Mouse (Mus musculus) forebrain, embryonic 10.5 days (tissue): Measurements from ENCODE around the gene Cfl1. TPM values are rescaled to one million over a fixed set of nuclear protein-coding genes. Genes with fewer than 3 reads are reported as not detected.
A peak's percentile ranks its signal among the peaks of the same experiment; 100 is the strongest.
"Not testable (repeated sequence)": the region's sequence is repeated elsewhere in the genome, so short reads cannot be mapped to it uniquely, and the experiment has no call there.

Experiments used
- DNase-seq: peaks from one replicate; pipeline ENCODE4 v3.0.0-alpha.2; 2017; ENCODE audit warnings: low spot score; ENCODE audit errors: extremely low spot score
- H3K27ac ChIP-seq: fragments of 300-500 bp; sonication (generic); 2 replicates; pipeline ENCODE4 v1.5.1; 2016; ENCODE audit warnings: mild to moderate bottlenecking
- H3K27me3 ChIP-seq: fragments of 300-500 bp; sonication (generic); 2 replicates; pipeline ENCODE4 v1.6.1; 2016; ENCODE audit warnings: mild to moderate bottlenecking; ENCODE audit not compliant: poor library complexity, severe bottlenecking
- H3K36me3 ChIP-seq: fragments of 300-500 bp; sonication (generic); replicated peaks from 2 replicates; pipeline ENCODE4 v1.6.1; 2016; ENCODE audit warnings: mild to moderate bottlenecking, moderate library complexity
- H3K4me1 ChIP-seq: fragments of 300-500 bp; sonication (generic); 2 replicates; pipeline ENCODE4 v1.6.1; 2016
- H3K4me3 ChIP-seq: fragments of 300-500 bp; sonication (generic); 2 replicates; pipeline ENCODE4 v1.5.1; 2016; ENCODE audit warnings: mild to moderate bottlenecking, moderate library complexity
- H3K9me3 ChIP-seq: fragments of 300-500 bp; sonication (generic); 2 replicates; pipeline ENCODE4 v1.6.1; 2016; ENCODE audit warnings: mild to moderate bottlenecking, moderate library complexity
- WGBS: fragments of 180-500 bp; shearing (Covaris S2); methylation state at CpG from one replicate; pipeline ENCODE4 v1.1.7; 2016; 5-methylcytosine and 5-hydroxymethylcytosine counted together
- polyA plus RNA-seq: library from polyadenylated mRNA; unstranded; fragments of >200 nt; fragmentation: Nextera tagmentation; extraction: Ambion mirVana; gene quantifications from 2 replicates; pipeline ENCODE4 v1.2.1, GENCODE M21; 2016

Gene Cfl1
- polyA plus RNA-seq, 1 experiment from 2014 or later, result 3,010 TPM

DNA sequence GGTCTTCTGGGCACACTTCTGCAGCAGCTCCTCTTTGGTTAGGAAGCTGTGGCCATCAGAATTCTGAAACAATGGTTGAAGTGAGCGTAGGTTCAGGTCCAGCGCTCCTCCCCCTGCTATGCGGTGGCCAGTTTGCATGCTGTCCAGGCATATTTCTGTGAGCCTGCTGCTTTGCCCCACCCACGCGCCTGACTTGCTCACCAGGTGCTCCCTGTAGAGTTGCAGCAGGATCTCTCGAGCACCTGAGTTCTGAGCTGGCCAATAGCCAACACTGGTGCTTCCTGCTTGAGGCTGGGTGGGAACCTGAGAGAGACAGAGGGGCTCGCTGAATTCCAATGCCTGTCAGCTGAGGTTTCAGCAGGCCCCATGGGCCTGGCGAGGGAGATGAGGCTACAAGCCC lies 4.0 kb upstream of the Cfl1 start:
- Histone ChIP-seq H3K36me3 (peaks cover 52% of the 10 kb centered on the region), H3K9me3 (no peaks in the 10 kb centered on the region), H3K4me1 (peaks cover 35% of the 10 kb centered on the region), H3K4me3 (no peak overlapping the region; the same call in 1 of the 2 replicates), H3K27me3 (no peaks in the 10 kb centered on the region), H3K27ac (no peak overlapping the region)
- 92% methylated on average over 8 of the region's 8 CpGs for WGBS
- DNase-seq, result no peak

DNA sequence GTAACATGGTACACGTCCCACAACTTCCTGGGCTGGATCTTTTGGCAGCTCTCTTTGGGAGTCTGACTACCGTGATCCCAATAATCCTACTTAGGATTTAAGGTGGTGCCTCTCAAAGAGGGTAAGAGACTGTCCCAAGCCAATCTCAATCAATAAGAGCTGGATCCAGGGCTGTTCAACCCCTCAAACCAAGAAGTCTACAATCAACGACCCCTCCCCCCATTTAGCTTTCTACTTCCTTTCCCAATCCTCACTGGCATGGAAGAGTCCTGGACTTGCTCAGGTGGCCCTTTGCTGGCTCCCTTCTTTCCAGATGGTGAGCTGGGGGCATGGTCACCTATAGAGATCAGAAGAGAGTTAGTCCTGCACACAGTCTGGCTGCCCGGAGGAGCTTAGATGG lies 3.5 kb upstream of the Cfl1 start:
- Histone ChIP-seq H3K36me3 (peaks cover 48% of the 10 kb centered on the region), H3K4me3 (peak overlapping the region; percentile 99)

DNA sequence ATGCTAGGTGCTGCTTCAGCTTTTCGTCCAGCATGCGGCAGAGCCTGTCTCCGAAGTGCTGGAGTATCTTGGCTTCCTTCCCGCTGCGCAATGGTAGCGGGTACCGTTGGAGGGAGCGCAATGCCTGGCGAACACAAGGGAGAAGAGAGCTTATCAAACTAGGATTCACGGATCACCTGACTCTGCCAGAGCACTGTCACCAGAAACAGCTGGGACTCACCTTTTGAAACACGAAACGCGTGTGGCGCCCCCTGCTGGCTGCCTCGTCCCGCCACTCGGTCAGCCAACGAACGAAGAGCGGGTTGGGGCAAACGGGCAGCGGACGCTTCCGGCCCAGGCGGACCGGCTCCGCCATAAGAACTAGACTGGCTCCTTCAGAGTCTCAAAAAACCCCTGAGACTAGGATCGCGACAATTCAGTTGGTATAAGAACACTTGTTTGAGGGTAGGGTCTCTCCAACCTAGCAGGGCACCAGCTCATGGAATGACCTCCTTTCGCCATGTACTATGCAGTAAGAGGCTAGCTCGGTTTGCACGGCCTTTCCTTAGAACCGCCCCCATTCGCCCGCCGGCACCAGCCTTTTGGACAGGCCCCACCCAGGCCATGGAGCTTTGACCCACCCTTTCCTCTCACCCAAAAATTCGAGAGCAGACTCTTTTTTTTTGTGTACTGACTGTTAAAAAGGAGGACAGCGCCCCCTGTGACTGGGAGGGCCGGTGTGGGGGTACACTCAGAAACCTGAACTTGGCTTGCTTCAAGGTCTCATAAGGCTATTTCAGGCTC lies 2.3 kb upstream of the Cfl1 start, which contains the start of gene Mus81:
Gene Mus81 (minus strand): TSS at position 635 of the 783 bp plus-strand sequence.
- under 1% methylated on average over 39 of the region's 39 CpGs for WGBS
- H3K9me3 ChIP-seq, result no peaks in the 10 kb centered on the region
- peak; percentile 95 for DNase-seq
- peaks cover 50% of the 10 kb centered on the region for H3K4me1 ChIP-seq
- H3K4me3 ChIP-seq, result peak within 1 kb of the TSS; percentile 99
- H3K27me3 ChIP-seq, result no peaks in the 10 kb centered on the region
- peaks cover 48% of the 10 kb centered on the region for H3K36me3 ChIP-seq
- H3K27ac ChIP-seq, result peak within 1 kb of the TSS; percentile 99

More for the DNA sequence above, 3.5 kb upstream of the Cfl1 start:
- 88% methylated on average over 4 of the region's 4 CpGs for WGBS
- no peak for DNase-seq
- Histone ChIP-seq H3K9me3 (no peaks in the 10 kb centered on the region), H3K27me3 (no peaks in the 10 kb centered on the region), H3K4me1 (peaks cover 38% of the 10 kb centered on the region), H3K27ac (no peak overlapping the region)

DNA sequence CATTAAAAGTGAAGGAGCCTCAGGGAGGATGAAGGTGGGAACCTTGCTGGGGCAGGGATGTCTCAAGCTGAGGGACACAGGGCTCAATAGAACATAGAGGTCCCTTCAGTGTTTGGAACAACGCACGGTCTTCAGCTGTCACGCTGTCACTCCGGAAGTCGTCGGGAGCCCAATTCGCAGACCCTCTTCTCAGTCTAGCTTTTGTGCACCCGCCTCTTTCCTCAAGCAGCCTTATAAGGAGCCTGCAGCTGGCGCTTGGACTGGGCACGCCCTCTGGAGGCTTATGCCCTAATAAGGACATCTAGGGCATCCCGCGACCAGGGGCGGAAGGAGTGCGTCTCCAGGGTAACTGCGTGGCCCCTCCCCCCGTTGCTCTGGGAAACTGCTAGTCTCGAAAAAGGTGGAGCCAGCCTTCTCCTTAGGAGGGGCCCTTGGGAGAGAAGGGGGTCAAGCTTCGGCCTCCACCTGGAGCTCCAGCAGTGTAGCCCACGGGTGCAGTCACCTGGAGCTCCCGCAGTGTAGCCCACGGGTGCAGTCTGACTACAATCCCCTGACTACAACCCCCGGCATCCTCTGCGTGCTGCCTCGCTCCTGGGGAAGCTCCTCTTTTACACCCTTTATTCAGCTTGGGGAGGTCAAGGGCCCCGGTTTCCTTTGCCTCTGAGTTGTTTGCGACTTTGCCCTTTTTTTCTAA lies 1.2 kb upstream of the Cfl1 start:
- peak overlapping the region; percentile 99 for H3K4me3 ChIP-seq
- peak overlapping the region; percentile 99 for H3K27ac ChIP-seq
- DNase-seq, result peak; percentile 98
- H3K9me3 ChIP-seq, result no peaks in the 10 kb centered on the region
- H3K36me3 ChIP-seq, result peaks cover 48% of the 10 kb centered on the region
- peaks cover 55% of the 10 kb centered on the region for H3K4me1 ChIP-seq
- H3K27me3 ChIP-seq, result no peaks in the 10 kb centered on the region
- WGBS, result under 1% methylated on average over 26 of the region's 26 CpGs

DNA sequence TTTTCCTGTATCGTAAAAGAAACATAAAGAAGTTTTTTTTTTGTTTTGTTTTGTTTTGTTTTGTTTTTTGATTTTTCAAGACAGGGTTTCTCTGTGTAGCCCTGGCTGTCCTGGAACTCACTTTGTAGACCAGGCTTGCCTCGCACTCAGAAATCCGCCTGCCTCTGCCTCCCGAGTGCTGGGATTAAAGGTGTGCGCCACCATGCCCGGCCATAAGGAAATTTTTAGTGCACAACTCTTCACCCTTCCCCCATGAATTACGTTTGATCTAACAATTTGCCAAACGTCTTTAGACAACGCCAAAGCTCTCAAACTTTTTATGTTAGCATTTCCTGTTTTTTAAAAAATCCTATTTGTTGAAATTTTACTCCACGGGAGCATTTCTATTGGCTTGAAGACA lies 534 bp upstream of the Cfl1 start:
- H3K27me3 ChIP-seq, DNase-seq, H3K9me3 ChIP-seq: not testable (repeated sequence)
- H3K36me3 ChIP-seq, result peaks cover 48% of the 10 kb centered on the region
- H3K27ac ChIP-seq, result peak overlapping the region; percentile 99
- H3K4me1 ChIP-seq, result peaks cover 55% of the 10 kb centered on the region
- WGBS, result 63% methylated on average over 10 of the region's 10 CpGs
- peak overlapping the region; percentile 99 for H3K4me3 ChIP-seq

DNA sequence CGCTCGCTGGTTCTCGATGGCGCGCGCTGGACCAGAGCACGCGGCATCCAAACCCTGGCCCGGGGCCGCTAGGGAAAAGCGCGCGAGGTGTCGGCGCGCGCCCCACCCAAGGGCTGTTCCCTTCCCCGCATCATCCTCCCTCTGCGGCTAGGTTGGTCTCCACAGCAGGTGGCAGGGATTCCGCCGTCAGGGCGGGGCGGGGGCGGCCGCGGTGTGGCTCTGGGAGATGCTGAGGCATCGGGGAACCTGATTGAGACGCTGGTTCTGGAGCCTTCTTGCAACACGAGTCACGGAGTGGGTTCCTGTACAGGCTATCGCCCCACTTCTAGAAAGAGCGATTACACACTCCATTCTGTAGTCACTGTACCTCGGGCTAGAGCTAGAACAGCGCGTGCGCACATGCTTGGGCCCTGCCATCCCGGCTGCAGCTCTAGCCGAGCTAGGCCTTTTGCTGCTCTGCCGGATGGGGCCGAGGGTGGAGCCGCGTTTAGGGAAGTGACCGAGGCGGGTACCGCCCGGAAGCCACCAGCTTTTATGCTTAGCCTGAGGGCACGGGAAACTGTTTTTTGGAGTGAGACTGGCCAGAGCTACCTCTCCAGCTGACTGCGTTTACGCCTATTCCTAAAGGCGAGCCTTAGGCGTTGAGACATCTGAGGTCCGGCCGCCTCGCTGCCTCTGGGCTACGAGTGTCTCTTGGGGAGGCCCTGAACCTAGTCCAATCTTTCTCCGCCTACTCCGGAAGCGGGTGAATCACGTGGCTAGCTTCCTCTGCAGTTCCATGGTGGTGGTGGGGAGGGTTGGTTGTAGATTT lies 848 bp downstream of the Cfl1 start:
- peak; percentile 82 for DNase-seq
- under 1% methylated on average over 59 of the region's 59 CpGs for WGBS
- Histone ChIP-seq H3K27me3 (no peaks in the 10 kb centered on the region), H3K4me1 (peaks cover 59% of the 10 kb centered on the region), H3K36me3 (peaks cover 47% of the 10 kb centered on the region), H3K4me3 (peak overlapping the region; percentile 99), H3K9me3 (no peaks in the 10 kb centered on the region), H3K27ac (peak overlapping the region; percentile 99)

DNA sequence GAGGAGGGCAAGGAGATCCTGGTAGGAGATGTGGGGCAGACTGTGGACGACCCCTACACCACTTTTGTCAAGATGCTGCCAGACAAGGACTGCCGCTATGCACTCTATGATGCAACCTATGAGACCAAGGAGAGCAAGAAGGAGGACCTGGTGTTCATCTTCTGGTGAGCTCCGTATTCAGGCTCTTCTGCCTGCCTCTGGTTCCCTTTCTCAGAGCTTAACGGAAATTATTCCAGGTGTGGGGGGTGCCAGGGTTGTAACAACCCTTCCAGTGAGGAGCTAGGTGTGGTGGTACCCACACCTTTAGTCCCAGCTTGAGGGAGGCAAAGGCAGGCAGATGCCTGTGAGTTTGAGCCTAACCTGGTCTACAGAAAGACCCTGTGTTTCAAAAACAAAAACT lies 2.4 kb downstream of the Cfl1 start:
- 91% methylated on average over 4 of the region's 4 CpGs for WGBS
- Histone ChIP-seq H3K9me3 (no peaks in the 10 kb centered on the region), H3K27ac (no peak overlapping the region), H3K4me1 (peaks cover 48% of the 10 kb centered on the region), H3K27me3 (no peaks in the 10 kb centered on the region), H3K36me3 (peaks cover 58% of the 10 kb centered on the region), H3K4me3 (no peak overlapping the region; the same call in 1 of the 2 replicates)
- no peak for DNase-seq

DNA sequence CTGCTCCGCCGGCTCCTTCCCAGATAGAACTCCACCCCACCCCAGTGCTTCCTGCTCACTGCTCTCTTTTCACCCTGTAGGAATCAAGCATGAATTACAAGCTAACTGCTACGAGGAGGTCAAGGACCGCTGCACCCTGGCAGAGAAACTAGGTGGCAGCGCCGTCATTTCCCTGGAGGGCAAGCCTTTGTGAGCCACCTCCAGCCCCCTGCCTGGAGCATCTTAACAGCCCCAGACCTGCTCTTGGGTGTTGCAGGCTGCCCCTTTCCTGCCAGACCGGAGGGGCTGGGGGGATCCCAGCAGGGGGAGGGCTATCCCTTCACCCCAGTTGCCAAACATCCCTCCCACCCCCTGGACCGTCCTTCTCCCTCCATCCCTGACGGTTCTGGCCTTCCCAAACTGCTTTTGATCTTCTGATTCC lies 3.1 kb downstream of the Cfl1 start:
- DNase-seq, H3K27me3 ChIP-seq, H3K27ac ChIP-seq, H3K9me3 ChIP-seq: not testable (repeated sequence)
- H3K4me3 ChIP-seq, result peak overlapping the region; percentile 8; the same call in 1 of the 2 replicates
- peaks cover 44% of the 10 kb centered on the region for H3K4me1 ChIP-seq
- H3K36me3 ChIP-seq, result peaks cover 65% of the 10 kb centered on the region
- 79% methylated on average over 9 of the region's 9 CpGs for WGBS

DNA sequence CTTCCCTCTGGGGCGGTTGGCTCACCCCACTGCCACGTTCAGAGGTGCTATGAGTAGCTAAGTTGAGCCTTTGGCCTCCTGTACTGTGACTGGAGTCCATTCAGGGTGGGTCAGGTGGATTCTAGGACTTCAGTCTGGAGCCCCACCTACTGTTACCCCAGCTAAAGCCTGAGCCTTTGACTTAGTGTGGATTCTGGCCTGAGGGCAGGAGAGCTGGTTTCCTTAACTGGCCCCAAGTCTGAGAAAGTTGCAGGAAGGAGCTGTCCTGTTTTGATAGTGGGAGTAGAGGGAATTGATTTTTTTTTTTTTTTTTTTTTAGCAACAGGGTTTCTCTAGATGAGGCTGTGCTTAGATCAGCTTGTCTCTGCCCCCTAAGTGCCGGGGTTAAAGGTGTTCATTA lies 4.1 kb downstream of the Cfl1 start:
- Histone ChIP-seq H3K27ac (no peak overlapping the region), H3K9me3 (no peaks in the 10 kb centered on the region), H3K36me3 (peaks cover 67% of the 10 kb centered on the region), H3K27me3 (no peaks in the 10 kb centered on the region), H3K4me3 (peak overlapping the region; percentile 14; the same call in 1 of the 2 replicates), H3K4me1 (peaks cover 34% of the 10 kb centered on the region)
- no peak for DNase-seq
- 87% methylated on average over 3 of the region's 3 CpGs for WGBS

DNA sequence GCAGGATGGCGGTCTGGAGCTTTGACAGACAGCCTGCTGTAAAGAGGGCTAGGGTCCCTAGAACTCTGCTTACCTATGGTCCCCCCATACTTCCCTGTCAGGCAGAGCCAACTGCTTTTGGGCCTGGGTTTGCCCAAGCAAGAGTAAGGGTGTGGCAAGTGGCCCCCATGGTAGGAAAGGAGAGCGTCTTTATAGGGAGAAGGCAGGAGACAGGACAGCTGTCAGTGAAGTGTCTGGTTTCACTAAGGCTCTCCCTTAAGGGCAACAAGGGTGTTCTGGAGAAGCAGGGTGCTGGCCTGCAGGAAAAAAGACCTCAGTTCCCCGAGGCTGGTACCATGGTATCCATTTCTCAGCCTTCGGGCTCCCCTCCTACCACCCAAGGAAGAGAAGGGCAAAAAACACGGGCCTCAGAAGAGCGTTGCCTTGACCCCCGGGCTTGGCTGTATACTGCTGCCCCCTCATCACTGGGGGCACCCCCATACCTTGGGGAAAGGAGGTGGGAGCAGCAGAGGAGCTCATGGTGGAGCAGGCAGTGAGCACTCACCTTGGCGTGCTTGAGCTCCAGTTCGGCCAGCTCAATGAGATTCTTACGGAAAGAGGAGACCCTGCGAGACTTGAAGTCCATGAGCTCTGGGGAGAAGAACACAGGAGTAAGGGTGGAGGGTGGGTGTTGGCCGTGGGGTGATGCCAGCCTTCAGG lies 5.2 kb downstream of the Cfl1 start:
- DNase-seq, result no peak
- WGBS, result 81% methylated on average over 12 of the region's 12 CpGs
- H3K36me3 ChIP-seq, result peaks cover 67% of the 10 kb centered on the region
- H3K27me3 ChIP-seq, result no peaks in the 10 kb centered on the region
- H3K9me3 ChIP-seq, result no peaks in the 10 kb centered on the region
- H3K27ac ChIP-seq, result no peak overlapping the region
- no peak overlapping the region; the same call in 1 of the 2 replicates for H3K4me3 ChIP-seq
- peaks cover 23% of the 10 kb centered on the region for H3K4me1 ChIP-seq

DNA sequence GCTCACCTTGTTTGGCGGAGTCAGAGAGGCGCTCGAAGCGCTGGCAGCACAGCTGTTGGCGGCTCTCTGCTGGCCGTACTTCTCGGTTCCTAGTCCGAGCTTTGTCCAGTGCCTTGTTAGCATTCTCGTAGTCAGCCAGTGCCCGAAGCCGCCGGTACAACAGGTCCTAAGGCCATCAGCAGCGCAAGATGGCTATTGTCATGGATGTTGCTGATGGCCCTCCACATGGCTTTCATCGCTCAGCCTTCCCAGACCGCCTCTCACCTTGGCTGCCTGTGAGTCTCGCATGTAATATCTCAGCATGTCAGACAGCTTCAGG lies 5.8 kb downstream of the Cfl1 start:
- no peak overlapping the region; the same call in 1 of the 2 replicates for H3K4me3 ChIP-seq
- 88% methylated on average over 16 of the region's 16 CpGs for WGBS
- H3K27ac ChIP-seq, result no peak overlapping the region

DNA sequence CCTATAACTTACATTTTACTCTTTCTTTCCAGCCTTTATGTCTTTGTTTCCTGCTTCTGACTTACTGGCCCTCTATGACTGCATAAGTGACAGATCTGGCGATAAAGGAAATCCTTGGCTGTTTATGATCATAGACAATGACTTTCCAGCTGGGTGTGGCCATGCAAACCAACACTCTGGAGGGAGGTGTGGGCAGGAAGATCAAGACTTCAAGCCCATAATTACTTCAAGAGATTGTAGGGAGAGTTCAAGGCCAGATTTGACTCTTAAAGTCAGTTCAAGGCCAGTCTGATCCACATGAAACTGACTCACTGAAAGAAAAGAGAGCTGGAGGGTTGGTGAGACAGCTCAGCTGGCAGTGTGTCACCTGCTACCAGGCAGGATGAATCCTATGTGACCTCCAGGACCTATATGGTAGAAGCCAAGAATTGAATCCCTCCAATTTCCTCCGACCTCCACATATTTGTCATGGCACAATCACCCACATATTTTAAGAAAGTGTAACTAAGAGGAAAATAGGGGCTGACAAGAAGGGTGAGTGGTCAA lies 10.1 kb downstream of the Cfl1 start:
- no peak overlapping the region for H3K4me3 ChIP-seq
- no peaks in the 10 kb centered on the region for H3K27me3 ChIP-seq
- H3K9me3 ChIP-seq, result no peaks in the 10 kb centered on the region
- 84% methylated on average over 2 of the region's 2 CpGs for WGBS
- 0 out of 2 replicates have a peak, but pooled peaks cover 3% of the 10 kb centered on the region for H3K4me1 ChIP-seq
- H3K27ac ChIP-seq, result no peak overlapping the region
- DNase-seq, result no peak
- peaks cover 36% of the 10 kb centered on the region for H3K36me3 ChIP-seq

More for the DNA sequence above, 5.8 kb downstream of the Cfl1 start:
- peaks cover 23% of the 10 kb centered on the region for H3K4me1 ChIP-seq
- H3K9me3 ChIP-seq, result no peaks in the 10 kb centered on the region
- peaks cover 67% of the 10 kb centered on the region for H3K36me3 ChIP-seq
- DNase-seq, result no peak
- no peaks in the 10 kb centered on the region for H3K27me3 ChIP-seq
